Mouse (Mus musculus): ENCODE measurements at regions not wholly inside any gene's neighbourhood (a gene's known extent, or its start where the extent isn't known, plus 50 kb on each side); places are given as distances from the start of the nearest gene placed in this dataset.

GRCm38 (mm10) chr8:26420536-26420935 is 301.2 kb downstream of the Gm45692 start:
- no peak for TF ChIP-seq CTCF (IDR thresholded peaks at IDR 0.05; ENCODE audit: low read depth)
- no peak for TF ChIP-seq EP300 (optimal IDR thresholded peaks at IDR 0.05)
